Mouse (Mus musculus) small intestine, adult 2 months (tissue): ENCODE measurements around the gene Dusp13.

Experiments
- CTCF ChIP-seq: fragments of 200-500 bp; IDR thresholded peaks from 2 replicates; pipeline ENCODE4 v1.5.1; 2012; ENCODE audit warnings: low read depth, mild to moderate bottlenecking, control low read depth, inconsistent platforms, low read length, moderate library complexity, mixed read lengths; ENCODE audit not compliant: insufficient replicate concordance, insufficient read length; ENCODE audit errors: extremely low read depth
- POLR2A ChIP-seq: fragments of 200-500 bp; IDR thresholded peaks from 2 replicates; pipeline ENCODE4 v1.6.1; 2012; ENCODE audit warnings: low read depth, mild to moderate bottlenecking, control low read depth, inconsistent platforms, low read length, moderate library complexity

DNA sequence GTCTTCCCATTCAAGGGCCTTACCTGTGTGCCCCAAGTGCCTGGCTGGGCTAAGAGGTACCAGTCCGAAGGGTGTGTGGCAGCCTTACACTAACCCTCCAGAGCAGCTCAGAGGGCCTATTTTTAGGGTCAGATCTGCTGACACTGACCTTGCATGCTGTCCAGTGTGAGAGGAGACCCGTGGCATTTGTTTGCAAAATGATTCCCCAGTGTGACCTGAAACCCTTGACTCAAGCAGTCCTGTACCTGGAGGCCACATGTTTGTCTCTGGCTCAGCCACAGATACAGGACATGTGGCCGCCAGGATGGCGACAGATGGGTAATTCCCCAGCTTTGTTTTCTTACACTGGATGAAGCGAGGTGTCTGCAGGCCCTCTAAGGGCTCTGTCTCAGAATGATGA is 36.5 kb downstream of the Dusp13 start, which contains the start of gene Dupd1:
- TF ChIP-seq CTCF (no peak), POLR2A (no peak)
